Mouse (Mus musculus): ENCODE results near the gene Mrgpre. TPM values are rescaled to one million over a fixed set of nuclear protein-coding genes. Genes with fewer than 3 reads are reported as not detected.

The Mrgpre gene
- polyA plus RNA-seq, 1 experiment from 2014 or later: 8.7 TPM

DNA sequence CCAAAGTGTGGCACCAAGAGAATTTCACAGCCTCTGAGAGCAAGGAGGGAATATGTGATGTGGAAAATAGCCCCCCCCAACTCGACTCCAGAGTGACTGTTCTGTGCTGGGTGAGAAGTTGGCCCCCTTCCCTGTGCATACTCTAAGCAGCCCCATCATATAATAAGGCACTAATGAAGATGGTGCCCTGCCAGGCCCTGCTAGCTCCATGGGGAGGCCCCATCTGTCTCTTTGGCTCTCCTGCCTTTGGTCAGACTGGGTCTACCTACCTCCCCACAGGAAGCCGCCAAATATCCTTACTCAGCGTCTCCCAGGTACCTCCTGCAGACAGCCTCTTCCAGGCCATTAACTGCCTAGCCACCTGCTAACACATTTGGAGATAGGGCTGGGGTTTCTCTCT, 25.3 kb downstream of the Mrgpre start:
- no peak for DNase-seq (ENCODE audit: low spot score)
- H3K4me3 ChIP-seq (replicated peaks; ENCODE audit: low read length): no peak overlapping the region
- no peak for ATAC-seq (ENCODE audit: low FRiP score)
- no peak overlapping the region for H3K27ac ChIP-seq
- no peaks in the 10 kb centered on the region for H3K36me3 ChIP-seq (replicated peaks; ENCODE audit: control insufficient read depth, insufficient read depth)
- H3K9ac ChIP-seq: no peak overlapping the region
- H3K4me2 ChIP-seq (replicated peaks): no peak overlapping the region
- WGBS: 70% methylated on average over 3 of the region's 3 CpGs
- H3K27me3 ChIP-seq (ENCODE audit: control insufficient read depth, insufficient read depth, low read length): peaks cover 18% of the 10 kb centered on the region
- peaks cover 9% of the 10 kb centered on the region; the same call in 1 of the 2 replicates for H3K4me1 ChIP-seq (replicated peaks; ENCODE audit: control insufficient read depth, insufficient read depth, low read length)
- no peaks in the 10 kb centered on the region for H3K9me3 ChIP-seq (ENCODE audit: control insufficient read depth, low read length)

DNA sequence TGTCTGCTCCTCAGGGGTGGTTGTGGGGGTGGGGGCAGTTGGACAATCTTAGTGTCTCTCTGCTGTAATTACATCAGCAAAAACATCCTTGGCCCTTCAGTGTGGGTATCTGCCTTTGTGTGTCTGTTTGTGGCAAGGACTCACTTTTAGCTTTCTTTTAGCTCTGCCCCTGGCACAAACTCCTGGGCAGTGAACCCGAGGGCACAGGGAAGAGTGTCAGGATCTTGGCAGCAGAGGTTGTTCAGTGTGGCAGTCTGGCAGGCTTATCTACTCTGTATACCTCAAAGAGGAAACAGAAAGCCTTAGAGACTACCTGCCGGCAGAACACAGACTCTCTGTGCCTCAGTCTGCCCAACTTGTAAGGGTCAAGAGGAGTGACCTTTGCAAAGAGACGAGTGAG, 26.6 kb downstream of the Mrgpre start:
- no peak overlapping the region for H3K4me2 ChIP-seq (replicated peaks)
- H3K27ac ChIP-seq: no peak overlapping the region
- H3K4me3 ChIP-seq (replicated peaks; ENCODE audit: low read length): no peak overlapping the region
- 72% methylated on average over 3 of the region's 3 CpGs for WGBS
- H3K4me1 ChIP-seq (replicated peaks; ENCODE audit: control insufficient read depth, insufficient read depth, low read length): peaks cover 9% of the 10 kb centered on the region; the same call in 1 of the 2 replicates
- H3K36me3 ChIP-seq (replicated peaks; ENCODE audit: control insufficient read depth, insufficient read depth): no peaks in the 10 kb centered on the region
- ATAC-seq (ENCODE audit: low FRiP score) (no peak), DNase-seq (ENCODE audit: low spot score) (no peak)
- H3K27me3 ChIP-seq (ENCODE audit: control insufficient read depth, insufficient read depth, low read length): peaks cover 18% of the 10 kb centered on the region
- no peaks in the 10 kb centered on the region for H3K9me3 ChIP-seq (ENCODE audit: control insufficient read depth, low read length)
- no peak overlapping the region for H3K9ac ChIP-seq

DNA sequence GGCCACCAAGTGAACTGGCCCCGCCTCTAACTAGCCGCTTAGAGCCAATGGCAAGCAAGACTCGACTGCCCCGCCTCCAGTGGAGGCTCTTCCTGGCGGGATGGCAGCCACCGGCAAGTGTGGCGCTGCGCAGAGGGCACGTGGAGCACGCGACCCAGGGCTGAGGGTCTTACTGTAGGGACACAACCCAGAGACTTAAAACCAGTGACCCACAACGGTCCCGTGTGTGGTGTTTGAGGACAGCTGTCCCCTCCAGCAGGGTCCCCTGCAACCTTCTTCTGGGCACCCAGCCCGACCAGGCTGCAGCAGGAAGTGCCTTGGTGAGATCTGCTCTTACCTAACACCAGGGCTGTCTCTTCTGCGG, 27.3 kb downstream of the Mrgpre start:
- Histone ChIP-seq H3K4me1 (replicated peaks; ENCODE audit: control insufficient read depth, insufficient read depth, low read length) (peaks cover 9% of the 10 kb centered on the region; the same call in 1 of the 2 replicates), H3K27me3 (ENCODE audit: control insufficient read depth, insufficient read depth, low read length) (peaks cover 18% of the 10 kb centered on the region), H3K4me3 (replicated peaks; ENCODE audit: low read length) (peak overlapping the region; percentile 31), H3K9ac (peak overlapping the region; percentile 18; the same call in 1 of the 2 replicates), H3K36me3 (replicated peaks; ENCODE audit: control insufficient read depth, insufficient read depth) (no peaks in the 10 kb centered on the region), H3K9me3 (ENCODE audit: control insufficient read depth, low read length) (no peaks in the 10 kb centered on the region), H3K4me2 (replicated peaks) (peak overlapping the region; percentile 78), H3K27ac (no peak overlapping the region)
- 3% methylated on average over 15 of the region's 15 CpGs for WGBS
- ATAC-seq (ENCODE audit: low FRiP score) (peak; percentile 87), DNase-seq (ENCODE audit: low spot score) (peak; percentile 71)

DNA sequence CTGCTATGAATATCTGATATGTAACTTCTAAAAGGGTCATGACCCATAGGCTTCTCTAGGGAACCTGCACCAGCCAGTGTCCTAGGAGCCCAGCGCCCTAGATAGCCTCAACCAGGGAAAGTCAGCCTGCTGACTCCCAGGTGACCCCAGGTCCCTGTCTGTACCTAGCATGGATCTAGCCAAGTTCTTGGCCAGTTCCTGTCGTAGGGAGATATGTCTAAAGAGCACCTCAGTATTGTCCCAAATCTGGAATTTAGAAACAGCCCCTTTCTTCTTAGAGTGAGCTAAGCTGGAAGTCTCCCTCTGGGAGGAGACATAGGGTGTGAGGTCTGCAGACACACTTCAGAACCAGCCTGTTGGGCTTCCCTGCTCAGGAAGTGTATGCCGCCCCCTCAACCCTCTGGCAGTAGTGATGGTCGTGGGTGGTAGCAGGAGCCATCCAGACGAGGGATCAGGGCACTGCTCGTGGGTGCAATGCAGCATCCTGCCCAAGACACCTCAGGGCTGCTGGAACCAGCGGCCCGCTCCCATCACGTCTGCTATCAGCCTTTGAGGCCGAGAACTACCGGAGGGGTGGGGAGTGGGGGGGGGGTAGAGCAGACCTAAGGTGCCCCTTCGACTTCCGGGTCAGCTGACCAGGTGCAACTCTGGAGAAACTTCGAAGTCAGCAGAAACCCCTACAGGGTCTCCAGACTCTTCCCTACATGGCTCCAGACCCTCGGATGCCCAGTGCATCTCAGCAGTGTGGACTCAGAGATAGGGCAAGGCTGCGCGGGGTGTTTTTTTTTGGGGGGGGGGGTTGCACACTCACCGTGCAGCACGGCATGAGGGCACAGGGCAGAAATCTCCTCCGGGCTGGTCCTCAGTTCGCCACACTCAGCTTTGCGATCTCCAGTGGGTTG, 27.9 kb downstream of the Mrgpre start, which contains the start of gene Osbpl5:
Osbpl5 (minus strand) TSS at position 861 of the 902 bp plus-strand sequence.
- DNase-seq (ENCODE audit: low spot score) (no peak), ATAC-seq (ENCODE audit: low FRiP score) (no peak)
- Histone ChIP-seq H3K27me3 (ENCODE audit: control insufficient read depth, insufficient read depth, low read length) (peaks cover 18% of the 10 kb centered on the region), H3K9me3 (ENCODE audit: control insufficient read depth, low read length) (no peaks in the 10 kb centered on the region), H3K27ac (no peak within 1 kb of the TSS), H3K4me2 (replicated peaks) (peak within 1 kb of the TSS; percentile 78), H3K36me3 (replicated peaks; ENCODE audit: control insufficient read depth, insufficient read depth) (no peaks in the 10 kb centered on the region), H3K9ac (peak within 1 kb of the TSS; percentile 18; the same call in 1 of the 2 replicates), H3K4me3 (replicated peaks; ENCODE audit: low read length) (peak within 1 kb of the TSS; percentile 31), H3K4me1 (replicated peaks; ENCODE audit: control insufficient read depth, insufficient read depth, low read length) (peaks cover 9% of the 10 kb centered on the region; the same call in 1 of the 2 replicates)
- 26% methylated on average over 22 of the region's 22 CpGs for WGBS

DNA sequence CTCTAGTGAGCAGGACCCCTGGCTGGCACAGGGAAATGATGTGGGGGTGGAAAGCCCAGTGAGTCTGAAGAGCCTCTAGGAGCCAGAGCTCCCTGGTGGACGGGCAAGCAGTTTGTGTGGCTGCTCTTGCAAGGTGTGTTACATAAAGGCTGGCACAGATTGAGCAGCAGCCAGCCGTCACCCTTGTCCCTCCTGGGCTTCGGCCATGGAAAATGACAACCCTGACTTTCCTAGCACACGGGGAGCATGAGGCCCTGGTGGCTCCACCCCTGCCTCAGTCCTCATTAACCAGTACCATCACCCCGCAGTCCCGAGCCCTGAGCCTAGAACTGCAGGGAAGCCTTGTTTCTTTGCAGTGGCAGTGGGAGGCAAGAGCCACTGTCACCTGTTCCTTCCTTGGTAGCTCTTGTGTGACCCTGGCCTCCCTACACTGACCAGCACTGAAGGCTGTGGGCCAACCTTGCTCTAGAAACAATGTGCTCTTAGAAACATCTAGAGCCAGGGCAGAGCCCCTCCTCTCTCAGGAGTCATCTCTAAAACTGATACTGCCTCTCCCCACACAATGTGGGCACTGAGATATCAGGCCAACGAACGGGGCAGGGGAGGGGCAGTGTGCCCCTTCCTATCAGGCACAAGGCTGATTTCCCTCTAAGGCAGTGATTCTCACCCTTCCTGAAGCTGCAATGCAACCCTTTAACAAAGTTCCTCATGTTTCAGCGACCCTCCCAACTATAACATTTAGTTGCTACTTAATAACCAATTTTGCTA, 28.8 kb downstream of the Mrgpre start:
- ATAC-seq (ENCODE audit: low FRiP score): no peak
- WGBS: 73% methylated on average over 9 of the region's 9 CpGs

DNA sequence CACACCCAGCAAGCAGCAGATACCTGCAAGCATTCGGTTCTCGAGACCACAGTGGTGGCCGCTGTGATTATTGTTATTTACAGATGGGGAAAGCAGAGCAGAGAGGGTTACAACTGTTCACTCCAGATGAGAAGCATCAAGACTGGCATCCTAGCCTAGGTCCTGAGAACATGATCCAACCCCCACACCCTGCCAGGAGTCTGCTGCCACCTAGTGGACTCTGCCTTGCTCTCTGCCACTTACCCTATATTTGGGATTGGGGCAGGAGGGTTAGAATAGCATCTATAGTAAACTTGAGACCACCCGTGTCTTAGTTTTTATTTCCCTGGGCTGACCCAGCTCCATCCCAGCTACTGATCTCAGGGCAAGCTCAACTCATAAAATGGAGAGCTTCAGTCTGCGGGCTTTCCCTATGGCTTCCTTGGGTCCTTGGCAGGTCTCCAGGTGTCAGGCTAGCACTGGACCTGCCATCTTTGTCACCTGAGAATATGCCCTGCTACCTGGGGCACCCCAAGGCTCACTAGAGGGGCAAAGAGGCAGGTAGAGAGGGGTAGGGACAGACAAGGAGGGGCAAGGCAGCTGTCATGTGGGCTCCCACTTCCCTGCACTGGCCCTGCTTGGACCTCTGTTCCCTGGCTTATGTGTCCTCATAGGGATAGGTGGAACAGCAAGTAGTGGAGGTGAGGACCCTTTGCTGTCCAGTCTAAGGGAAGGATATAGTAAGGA, 30.1 kb downstream of the Mrgpre start:
- Histone ChIP-seq H3K27ac (no peak overlapping the region), H3K36me3 (replicated peaks; ENCODE audit: control insufficient read depth, insufficient read depth) (no peaks in the 10 kb centered on the region), H3K4me1 (replicated peaks; ENCODE audit: control insufficient read depth, insufficient read depth, low read length) (peaks cover 9% of the 10 kb centered on the region; the same call in 1 of the 2 replicates), H3K4me3 (replicated peaks; ENCODE audit: low read length) (no peak overlapping the region), H3K4me2 (replicated peaks) (no peak overlapping the region), H3K27me3 (ENCODE audit: control insufficient read depth, insufficient read depth, low read length) (peaks cover 18% of the 10 kb centered on the region), H3K9ac (no peak overlapping the region), H3K9me3 (ENCODE audit: control insufficient read depth, low read length) (no peaks in the 10 kb centered on the region)
- DNase-seq (ENCODE audit: low spot score): peak; percentile 68
- ATAC-seq (ENCODE audit: low FRiP score): no peak
- WGBS: 48% methylated on average over 5 of the region's 5 CpGs

More for the DNA sequence above, 28.8 kb downstream of the Mrgpre start:
- no peak for DNase-seq (ENCODE audit: low spot score)
- H3K27ac ChIP-seq: no peak overlapping the region
- H3K4me2 ChIP-seq (replicated peaks): no peak overlapping the region
- peaks cover 18% of the 10 kb centered on the region for H3K27me3 ChIP-seq (ENCODE audit: control insufficient read depth, insufficient read depth, low read length)
- H3K4me3 ChIP-seq (replicated peaks; ENCODE audit: low read length): no peak overlapping the region
- no peaks in the 10 kb centered on the region for H3K36me3 ChIP-seq (replicated peaks; ENCODE audit: control insufficient read depth, insufficient read depth)
- H3K4me1 ChIP-seq (replicated peaks; ENCODE audit: control insufficient read depth, insufficient read depth, low read length): peaks cover 9% of the 10 kb centered on the region; the same call in 1 of the 2 replicates
- no peak overlapping the region for H3K9ac ChIP-seq
- no peaks in the 10 kb centered on the region for H3K9me3 ChIP-seq (ENCODE audit: control insufficient read depth, low read length)

DNA sequence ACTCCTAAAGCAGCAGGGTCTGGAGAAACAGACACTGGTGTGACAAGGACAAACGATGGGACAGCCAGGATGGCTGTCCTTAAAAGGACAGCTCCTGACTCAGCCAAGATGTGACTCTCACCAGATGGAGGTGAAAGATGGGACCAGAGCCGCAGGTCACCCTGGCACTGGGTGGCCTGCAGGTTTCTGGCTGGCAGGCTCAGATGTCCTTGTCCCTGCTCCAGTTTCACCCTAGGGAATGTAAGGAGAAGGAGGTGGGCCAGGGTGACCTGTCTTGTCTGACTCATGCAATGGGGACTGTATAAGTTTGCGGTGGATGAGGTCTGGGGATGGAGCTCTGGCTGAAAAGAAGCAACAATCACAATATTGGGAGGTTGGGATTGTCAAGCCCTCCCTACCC, 31.7 kb downstream of the Mrgpre start:
- no peak overlapping the region for H3K4me3 ChIP-seq (replicated peaks; ENCODE audit: low read length)
- no peak overlapping the region for H3K27ac ChIP-seq
- H3K4me2 ChIP-seq (replicated peaks): no peak overlapping the region
- DNase-seq (ENCODE audit: low spot score) (no peak), ATAC-seq (ENCODE audit: low FRiP score) (no peak)
- peaks cover 18% of the 10 kb centered on the region for H3K27me3 ChIP-seq (ENCODE audit: control insufficient read depth, insufficient read depth, low read length)
- H3K9me3 ChIP-seq (ENCODE audit: control insufficient read depth, low read length): no peaks in the 10 kb centered on the region
- H3K4me1 ChIP-seq (replicated peaks; ENCODE audit: control insufficient read depth, insufficient read depth, low read length): peaks cover 15% of the 10 kb centered on the region
- H3K36me3 ChIP-seq (replicated peaks; ENCODE audit: control insufficient read depth, insufficient read depth): no peaks in the 10 kb centered on the region
- H3K9ac ChIP-seq: no peak overlapping the region
- WGBS: 84% methylated on average over 3 of the region's 3 CpGs

DNA sequence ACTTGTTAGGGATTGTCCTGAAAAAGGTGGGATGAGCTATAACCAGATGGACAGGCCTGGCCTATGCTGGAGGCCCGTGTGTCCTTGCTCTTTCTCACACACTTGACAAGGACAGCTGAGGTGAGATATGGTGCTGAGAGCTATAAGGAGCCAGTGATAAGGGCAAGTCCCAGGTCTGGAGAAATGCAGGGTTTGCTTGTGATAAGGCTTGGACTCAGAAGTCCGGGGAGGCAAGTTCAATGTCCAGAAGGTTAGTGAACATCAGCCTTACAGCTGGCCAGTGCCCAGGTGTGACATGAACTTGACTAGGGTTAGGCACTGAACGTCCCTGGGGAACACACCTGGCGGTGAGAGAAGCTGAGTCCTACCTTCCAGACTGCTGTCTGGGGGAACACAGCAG, 32.2 kb downstream of the Mrgpre start:
- DNase-seq (ENCODE audit: low spot score) (no peak), ATAC-seq (ENCODE audit: low FRiP score) (no peak)
- no peak overlapping the region for H3K4me3 ChIP-seq (replicated peaks; ENCODE audit: low read length)
- no peaks in the 10 kb centered on the region for H3K9me3 ChIP-seq (ENCODE audit: control insufficient read depth, low read length)
- WGBS: 74% methylated on average over 4 of the region's 4 CpGs
- H3K4me1 ChIP-seq (replicated peaks; ENCODE audit: control insufficient read depth, insufficient read depth, low read length): peaks cover 12% of the 10 kb centered on the region
- H3K27me3 ChIP-seq (ENCODE audit: control insufficient read depth, insufficient read depth, low read length): peaks cover 18% of the 10 kb centered on the region
- no peak overlapping the region for H3K9ac ChIP-seq
- H3K4me2 ChIP-seq (replicated peaks): no peak overlapping the region
- no peaks in the 10 kb centered on the region for H3K36me3 ChIP-seq (replicated peaks; ENCODE audit: control insufficient read depth, insufficient read depth)
- no peak overlapping the region for H3K27ac ChIP-seq

Measured in hindbrain, embryonic 14.5 days (tissue).